Mouse (Mus musculus): ENCODE results near the gene Map3k13.
"Not testable (repeated sequence)": the region's sequence is repeated elsewhere in the genome, so short reads cannot be mapped to it uniquely, and the experiment has no call there.

Gene Map3k13

GRCm38 (mm10) chr16:21906902-21907301 lies 112.8 kb downstream of the Map3k13 start:
- DNase-seq (ENCODE audit: low read depth, low spot score): no peak

- not testable (repeated sequence) for DNase-seq (ENCODE audit: low read depth, low spot score)
Measured at GRCm38 (mm10) chr16:21908906-21909305, 114.8 kb downstream of the Map3k13 start.

- DNase-seq (ENCODE audit: low read depth, low spot score): no peak
Measured at GRCm38 (mm10) chr16:21913347-21913746, 119.2 kb downstream of the Map3k13 start.

GRCm38 (mm10) chr16:21916681-21917080 lies 122.5 kb downstream of the Map3k13 start:
- DNase-seq (ENCODE audit: low read depth, low spot score): no peak

- peak; percentile 34 for DNase-seq (ENCODE audit: low read depth, low spot score)
Measured at GRCm38 (mm10) chr16:21928471-21928870, 134.3 kb downstream of the Map3k13 start.

GRCm38 (mm10) chr16:21946761-21947715 lies 152.9 kb downstream of the Map3k13 start, which contains the start of gene Tmem41a:
Gene Tmem41a, minus strand, starts transcription at chr16:21947552.
- DNase-seq (ENCODE audit: low read depth, low spot score): peak; percentile 86

GRCm38 (mm10) chr16:21955591-21955990 lies 161.4 kb downstream of the Map3k13 start:
- no peak for DNase-seq (ENCODE audit: low read depth, low spot score)

- no peak for DNase-seq (ENCODE audit: low read depth, low spot score)
Measured at GRCm38 (mm10) chr16:21965576-21965975, 171.4 kb downstream of the Map3k13 start.

- no peak for DNase-seq (ENCODE audit: low read depth, low spot score)
Measured at GRCm38 (mm10) chr16:21969874-21970273, 175.7 kb downstream of the Map3k13 start.

- DNase-seq (ENCODE audit: low read depth, low spot score): no peak
Measured at GRCm38 (mm10) chr16:21970536-21970935, 176.4 kb downstream of the Map3k13 start.

- no peak for DNase-seq (ENCODE audit: low read depth, low spot score)
Measured at GRCm38 (mm10) chr16:21971446-21971845, 177.3 kb downstream of the Map3k13 start.

- peak; percentile 22 for DNase-seq (ENCODE audit: low read depth, low spot score)
Measured at GRCm38 (mm10) chr16:21976203-21976602, 182.1 kb downstream of the Map3k13 start.

GRCm38 (mm10) chr16:21977347-21977746 lies 183.2 kb downstream of the Map3k13 start:
- no peak for DNase-seq (ENCODE audit: low read depth, low spot score)
